Comparison of ENCODE assay signal across 10 mouse cellular contexts in genomic region chr9:60457359-60458210, GRCm38 (mm10).
DNase-seq lines count a peak whose midpoint lies in the region; ATAC-seq and TF ChIP-seq lines count a peak whose summit lies in the region.
"Had no signal": no experiment of that assay in that cellular context is flagged by ENCODE, and none has a peak within 500 bp of the region (broad histone marks: within the 10 kb centered on the region; RNA-seq: fewer than 3 reads in every experiment).

No protein-coding gene starts in this region.

- peak overlapping the region; percentile 36 for H3K4me2 ChIP-seq in lung, postnatal 0 days (replicated peaks; ENCODE audit: low read depth, low read length)
- H3K4me2 ChIP-seq in hindbrain, embryonic 14.5 days (replicated peaks): peak overlapping the region; percentile 42
- peak overlapping the region; percentile 43 for H3K4me2 ChIP-seq in midbrain, embryonic 15.5 days

- no peaks in the 10 kb centered on the region for H3K36me3 ChIP-seq in lung, postnatal 0 days (ENCODE audit: insufficient read depth, low read length)
- H3K36me3 ChIP-seq in hindbrain, embryonic 14.5 days (replicated peaks; ENCODE audit: control insufficient read depth, insufficient read depth): no peaks in the 10 kb centered on the region
- no peaks in the 10 kb centered on the region for H3K36me3 ChIP-seq in midbrain, embryonic 15.5 days (replicated peaks)

- H3K4me3 ChIP-seq in lung, postnatal 0 days (ENCODE audit: low read depth, low read length): no peak overlapping the region
- no peak overlapping the region for H3K4me3 ChIP-seq in hindbrain, embryonic 14.5 days (replicated peaks; ENCODE audit: low read length)
- no peak overlapping the region; the same call in 1 of the 2 replicates for H3K4me3 ChIP-seq in midbrain, embryonic 15.5 days
- H3K4me3 ChIP-seq: myocyte had no signal

- no peak overlapping the region for H3K27ac ChIP-seq in lung, postnatal 0 days (ENCODE audit: low read length)
- H3K27ac ChIP-seq in hindbrain, embryonic 14.5 days: peak overlapping the region; percentile 51
- H3K27ac ChIP-seq in midbrain, embryonic 15.5 days: peak overlapping the region; percentile 66

- H3K4me1 ChIP-seq in lung, postnatal 0 days (ENCODE audit: insufficient read depth, low read depth, low read length): no peaks in the 10 kb centered on the region
- H3K4me1 ChIP-seq in hindbrain, embryonic 14.5 days (replicated peaks; ENCODE audit: control insufficient read depth, insufficient read depth, low read length): peaks cover 34% of the 10 kb centered on the region
- H3K4me1 ChIP-seq in midbrain, embryonic 15.5 days: peaks cover 43% of the 10 kb centered on the region

- DNase-seq in lung, postnatal 0 days (ENCODE audit: low spot score): peak; percentile 11
- DNase-seq in lung, postnatal 25 days (ENCODE audit: low spot score): no peak
- DNase-seq in frontal cortex, postnatal 36 days (ENCODE audit: low spot score in 2 of 2): peak; percentile 28 to 31
- DNase-seq in hindbrain, embryonic 14.5 days (ENCODE audit: low spot score): peak; percentile 56
- no peak for DNase-seq in B cell, adult 2 months

- H3K9me3 ChIP-seq in lung, postnatal 0 days (ENCODE audit: low read length): no peaks in the 10 kb centered on the region
- no peaks in the 10 kb centered on the region for H3K9me3 ChIP-seq in hindbrain, embryonic 14.5 days (ENCODE audit: control insufficient read depth, low read length)
- no peaks in the 10 kb centered on the region for H3K9me3 ChIP-seq in midbrain, embryonic 15.5 days

- no peak overlapping the region for H3K9ac ChIP-seq in lung, postnatal 0 days (replicated peaks; ENCODE audit: low read depth)
- peak overlapping the region; percentile 34; the same call in 1 of the 2 replicates for H3K9ac ChIP-seq in hindbrain, embryonic 14.5 days
- peak overlapping the region; percentile 16; the same call in 1 of the 2 replicates for H3K9ac ChIP-seq in midbrain, embryonic 15.5 days

- TF ChIP-seq CTCF in lung, postnatal 0 days (IDR thresholded peaks at IDR 0.05): no peak

- no peak for TF ChIP-seq EP300 in lung, postnatal 0 days (IDR thresholded peaks at IDR 0.05)

- 54% methylated on average over 18 of the region's 18 CpGs for WGBS in lung, postnatal 0 days
- WGBS in hindbrain, embryonic 14.5 days: 35% methylated on average over 18 of the region's 18 CpGs
- WGBS in midbrain, embryonic 15.5 days: 13% methylated on average over 18 of the region's 18 CpGs

- peak; percentile 26; the same call in 1 of the 2 replicates for ATAC-seq in lung, postnatal 0 days
- peak; percentile 49; the same call in 1 of the 2 replicates for ATAC-seq in hindbrain, embryonic 14.5 days (ENCODE audit: low FRiP score)
- peak; percentile 79 for ATAC-seq in midbrain, embryonic 15.5 days (replicated peaks)
- no peak for ATAC-seq in granulocyte monocyte progenitor cell, adult 5-6 weeks (replicated peaks; ENCODE audit: poor library complexity, severe bottlenecking)
- no peak for ATAC-seq in erythroblast, adult 5-6 weeks (replicated peaks; ENCODE audit: low FRiP score, poor library complexity, severe bottlenecking)
- ATAC-seq: Patski had no signal

- no peaks in the 10 kb centered on the region for H3K27me3 ChIP-seq in lung, postnatal 0 days (replicated peaks; ENCODE audit: insufficient read depth, low read length)
- no peaks in the 10 kb centered on the region for H3K27me3 ChIP-seq in hindbrain, embryonic 14.5 days (ENCODE audit: control insufficient read depth, insufficient read depth, low read length)
- H3K27me3 ChIP-seq in midbrain, embryonic 15.5 days (replicated peaks): 0 out of 2 replicates have a peak, but pooled peaks cover 3% of the 10 kb centered on the region
- H3K27me3 ChIP-seq: Patski had no signal

Comparison
In these comparisons a context has a peak if more than half of its experiments do, and no peak if none do; other contexts are left out.
1. DNase-seq: peak in lung, postnatal 0 days (single experiment), frontal cortex, postnatal 36 days (2 of 2) and hindbrain, embryonic 14.5 days (single experiment); none in lung, postnatal 25 days (single experiment) and B cell, adult 2 months (0 of 2).
2. ATAC-seq: peak in lung, postnatal 0 days (single experiment), hindbrain, embryonic 14.5 days (single experiment) and midbrain, embryonic 15.5 days (single experiment); none in granulocyte monocyte progenitor cell, adult 5-6 weeks (single experiment) and erythroblast, adult 5-6 weeks (single experiment).
3. Peak in every context shown above with its lines, with median percentiles within 50 percentile points of each other: H3K4me2 ChIP-seq.